Mouse (Mus musculus) neural tube, embryonic 13.5 days (tissue): Measurements from ENCODE around the gene Slc26a10. TPM values are rescaled to one million over a fixed set of nuclear protein-coding genes. Genes with fewer than 3 reads are reported as not detected.

Source experiments
- ATAC-seq: fragments of 200-750 bp; cut with Nextera tagmentation; 2 replicates; pipeline ENCODE4 v1.8.0; 2017; ENCODE audit warnings: low read depth, mild to moderate bottlenecking, moderate TSS enrichment, moderate library complexity
- H3K27ac ChIP-seq: fragments of 300-500 bp; sonication (generic); replicated peaks from 2 replicates; pipeline ENCODE4 v1.5.1; 2015; ENCODE audit warnings: moderate library complexity, mild to moderate bottlenecking, inconsistent platforms
- H3K27me3 ChIP-seq: fragments of 300-500 bp; sonication (generic); 2 replicates; pipeline ENCODE4 v1.6.1; 2015; ENCODE audit warnings: mild to moderate bottlenecking, inconsistent platforms
- H3K36me3 ChIP-seq: fragments of 300-500 bp; sonication (generic); 2 replicates; pipeline ENCODE4 v1.6.1; 2015; ENCODE audit warnings: mild to moderate bottlenecking, inconsistent platforms
- H3K4me1 ChIP-seq: fragments of 300-500 bp; sonication (generic); replicated peaks from 2 replicates; pipeline ENCODE4 v1.6.1; 2015; ENCODE audit warnings: inconsistent platforms
- H3K4me2 ChIP-seq: fragments of 300-500 bp; sonication (generic); 2 replicates; pipeline ENCODE4 v1.6.1; 2015; ENCODE audit warnings: inconsistent platforms, mild to moderate bottlenecking, moderate library complexity
- H3K4me3 ChIP-seq: fragments of 300-500 bp; sonication (generic); 2 replicates; pipeline ENCODE4 v1.5.1; 2015; ENCODE audit warnings: mild to moderate bottlenecking, inconsistent platforms
- H3K9ac ChIP-seq: fragments of 300-500 bp; sonication (generic); 2 replicates; pipeline ENCODE4 v1.6.1; 2015; ENCODE audit warnings: moderate library complexity, mild to moderate bottlenecking, inconsistent platforms
- H3K9me3 ChIP-seq: fragments of 300-500 bp; sonication (generic); 2 replicates; pipeline ENCODE4 v1.6.1; 2016; ENCODE audit warnings: inconsistent platforms
- WGBS: fragments of 180-500 bp; shearing (Covaris S2); methylation state at CpG from one replicate; pipeline ENCODE4 v1.1.7; 2015; 5-methylcytosine and 5-hydroxymethylcytosine counted together
- polyA plus RNA-seq: library from polyadenylated mRNA; unstranded; fragments of >200 nt; fragmentation: Nextera tagmentation; extraction: Ambion mirVana; gene quantifications from 2 replicates; pipeline ENCODE4 v1.2.1, GENCODE M21; 2015

The Slc26a10 gene
- 0.83 and 0.93 TPM in 2 replicates for polyA plus RNA-seq

- H3K9ac ChIP-seq, result peak within 1 kb of the TSS; percentile 55; the same call in 1 of the 2 replicates
- H3K36me3 ChIP-seq, result peaks cover 11% of the 10 kb centered on the region; the same call in 1 of the 2 replicates
- under 1% methylated on average over 34 of the region's 34 CpGs for WGBS
- H3K4me1 ChIP-seq, result peaks cover 44% of the 10 kb centered on the region
- H3K9me3 ChIP-seq, result no peaks in the 10 kb centered on the region
- H3K27ac ChIP-seq, result no peak within 1 kb of the TSS; the same call in 1 of the 2 replicates
- 0 out of 2 replicates have a peak, but pooled peaks have one; percentile 23 for ATAC-seq
- H3K27me3 ChIP-seq, result peaks cover 79% of the 10 kb centered on the region
- H3K4me2 ChIP-seq, result peak within 1 kb of the TSS; percentile 45
- H3K4me3 ChIP-seq, result peak within 1 kb of the TSS; percentile 21
Measured at GRCm38 (mm10) chr10:127179871-127180694, at the start of gene Slc26a10. Gene Slc26a10 (minus strand): TSS chr10:127180645.

- no peak overlapping the region for H3K9ac ChIP-seq
- ATAC-seq, result 0 out of 2 replicates have a peak, but pooled peaks have one; percentile 42
- H3K27ac ChIP-seq, result no peak overlapping the region
- 26% methylated on average over 4 of the region's 4 CpGs for WGBS
- no peak overlapping the region for H3K4me3 ChIP-seq
- H3K9me3 ChIP-seq, result no peaks in the 10 kb centered on the region
- no peak overlapping the region for H3K4me2 ChIP-seq
- H3K4me1 ChIP-seq, result no peaks in the 10 kb centered on the region
- peaks cover 73% of the 10 kb centered on the region for H3K36me3 ChIP-seq
- peaks cover 3% of the 10 kb centered on the region; the same call in 1 of the 2 replicates for H3K27me3 ChIP-seq
Measured at GRCm38 (mm10) chr10:127228897-127229296, 48.5 kb upstream of the Slc26a10 start.

GRCm38 (mm10) chr10:127227163-127227562, 46.7 kb upstream of the Slc26a10 start:
- Histone ChIP-seq H3K9me3 (no peaks in the 10 kb centered on the region), H3K27ac (no peak overlapping the region), H3K4me1 (no peaks in the 10 kb centered on the region), H3K9ac (no peak overlapping the region), H3K27me3 (peaks cover 3% of the 10 kb centered on the region; the same call in 1 of the 2 replicates), H3K4me2 (no peak overlapping the region), H3K36me3 (peaks cover 58% of the 10 kb centered on the region), H3K4me3 (no peak overlapping the region)
- ATAC-seq, result no peak
- WGBS, result 88% methylated on average over 8 of the region's 8 CpGs

GRCm38 (mm10) chr10:127226318-127226895, 46.0 kb upstream of the Slc26a10 start:
- 67% methylated on average over 8 of the region's 8 CpGs for WGBS
- peaks cover 51% of the 10 kb centered on the region for H3K36me3 ChIP-seq
- no peak overlapping the region for H3K27ac ChIP-seq
- H3K4me2 ChIP-seq, result no peak overlapping the region
- H3K4me1 ChIP-seq, result no peaks in the 10 kb centered on the region
- H3K4me3 ChIP-seq, result no peak overlapping the region
- ATAC-seq, result no peak
- no peak overlapping the region for H3K9ac ChIP-seq
- H3K9me3 ChIP-seq, result no peaks in the 10 kb centered on the region
- peaks cover 3% of the 10 kb centered on the region; the same call in 1 of the 2 replicates for H3K27me3 ChIP-seq

- Histone ChIP-seq H3K36me3 (peaks cover 44% of the 10 kb centered on the region), H3K4me2 (no peak overlapping the region), H3K27me3 (peaks cover 3% of the 10 kb centered on the region; the same call in 1 of the 2 replicates), H3K27ac (no peak overlapping the region), H3K9ac (no peak overlapping the region), H3K4me3 (no peak overlapping the region), H3K9me3 (no peaks in the 10 kb centered on the region), H3K4me1 (no peaks in the 10 kb centered on the region)
- WGBS, result 13% methylated on average over 10 of the region's 10 CpGs
- 0 out of 2 replicates have a peak, but pooled peaks have one; percentile 41 for ATAC-seq
Measured at GRCm38 (mm10) chr10:127225732-127226131, 45.3 kb upstream of the Slc26a10 start.

- Histone ChIP-seq H3K4me3 (no peak overlapping the region), H3K4me1 (no peaks in the 10 kb centered on the region), H3K4me2 (no peak overlapping the region), H3K36me3 (peaks cover 39% of the 10 kb centered on the region), H3K9me3 (no peaks in the 10 kb centered on the region), H3K27me3 (peaks cover 3% of the 10 kb centered on the region; the same call in 1 of the 2 replicates), H3K9ac (no peak overlapping the region), H3K27ac (no peak overlapping the region)
- 32% methylated on average over 6 of the region's 6 CpGs for WGBS
- 0 out of 2 replicates have a peak, but pooled peaks have one; percentile 29 for ATAC-seq
Measured at GRCm38 (mm10) chr10:127225213-127225612, 44.8 kb upstream of the Slc26a10 start.

- 93% methylated on average over 2 of the region's 2 CpGs for WGBS
- H3K9me3 ChIP-seq, result no peaks in the 10 kb centered on the region
- no peaks in the 10 kb centered on the region for H3K4me1 ChIP-seq
- no peaks in the 10 kb centered on the region for H3K36me3 ChIP-seq
- no peak overlapping the region for H3K4me2 ChIP-seq
- 0 out of 2 replicates have a peak, but pooled peaks cover 2% of the 10 kb centered on the region for H3K27me3 ChIP-seq
- ATAC-seq, result no peak
- no peak overlapping the region for H3K4me3 ChIP-seq
- no peak overlapping the region for H3K27ac ChIP-seq
- H3K9ac ChIP-seq, result no peak overlapping the region
Measured at GRCm38 (mm10) chr10:127218339-127218738, 37.9 kb upstream of the Slc26a10 start.

GRCm38 (mm10) chr10:127217177-127217576, 36.7 kb upstream of the Slc26a10 start:
- Histone ChIP-seq H3K27ac (no peak overlapping the region), H3K27me3 (0 out of 2 replicates have a peak, but pooled peaks cover 3% of the 10 kb centered on the region), H3K4me3 (no peak overlapping the region)

GRCm38 (mm10) chr10:127216456-127216855, 36.0 kb upstream of the Slc26a10 start:
- ATAC-seq, result no peak
- H3K27ac ChIP-seq, result no peak overlapping the region
- 96% methylated on average over 11 of the region's 11 CpGs for WGBS

More at GRCm38 (mm10) chr10:127217177-127217576, 36.7 kb upstream of the Slc26a10 start:
- H3K9ac ChIP-seq, result no peak overlapping the region
- no peaks in the 10 kb centered on the region for H3K4me1 ChIP-seq
- H3K4me2 ChIP-seq, result no peak overlapping the region
- no peak for ATAC-seq
- H3K9me3 ChIP-seq, result no peaks in the 10 kb centered on the region
- H3K36me3 ChIP-seq, result no peaks in the 10 kb centered on the region

GRCm38 (mm10) chr10:127214422-127214803, 34.0 kb upstream of the Slc26a10 start:
- 69% methylated on average over 1 of the region's 1 CpGs for WGBS

More at GRCm38 (mm10) chr10:127216456-127216855, 36.0 kb upstream of the Slc26a10 start:
- 0 out of 2 replicates have a peak, but pooled peaks cover 3% of the 10 kb centered on the region for H3K27me3 ChIP-seq
- H3K4me2 ChIP-seq, result no peak overlapping the region
- H3K4me1 ChIP-seq, result no peaks in the 10 kb centered on the region
- no peaks in the 10 kb centered on the region for H3K36me3 ChIP-seq
- no peaks in the 10 kb centered on the region for H3K9me3 ChIP-seq
- H3K4me3 ChIP-seq, result no peak overlapping the region
- H3K9ac ChIP-seq, result no peak overlapping the region

GRCm38 (mm10) chr10:127213704-127214421, 33.4 kb upstream of the Slc26a10 start:
- Histone ChIP-seq H3K4me3 (no peak overlapping the region), H3K27me3 (0 out of 2 replicates have a peak, but pooled peaks cover 3% of the 10 kb centered on the region), H3K36me3 (0 out of 2 replicates have a peak, but pooled peaks cover under 1% of the 10 kb centered on the region), H3K4me2 (no peak overlapping the region), H3K27ac (no peak overlapping the region), H3K4me1 (peaks cover 20% of the 10 kb centered on the region), H3K9ac (no peak overlapping the region), H3K9me3 (no peaks in the 10 kb centered on the region)
- 85% methylated on average over 13 of the region's 13 CpGs for WGBS
- no peak for ATAC-seq

More at GRCm38 (mm10) chr10:127214422-127214803, 34.0 kb upstream of the Slc26a10 start:
- Histone ChIP-seq H3K9me3 (no peaks in the 10 kb centered on the region), H3K27me3 (0 out of 2 replicates have a peak, but pooled peaks cover 3% of the 10 kb centered on the region), H3K36me3 (no peaks in the 10 kb centered on the region), H3K9ac (no peak overlapping the region), H3K27ac (no peak overlapping the region), H3K4me1 (peaks cover 17% of the 10 kb centered on the region), H3K4me3 (no peak overlapping the region), H3K4me2 (no peak overlapping the region)
- ATAC-seq, result no peak
